Mouse (Mus musculus): ENCODE measurements around the gene Ifi35. TPM values are rescaled to one million over a fixed set of nuclear protein-coding genes. Genes with fewer than 3 reads are reported as not detected.
"Not testable (repeated sequence)": the region's sequence is repeated elsewhere in the genome, so short reads cannot be mapped to it uniquely, and the experiment has no call there.

The Ifi35 gene
- polyA plus RNA-seq, 1 experiment from 2014 or later: 2.7 TPM

DNA sequence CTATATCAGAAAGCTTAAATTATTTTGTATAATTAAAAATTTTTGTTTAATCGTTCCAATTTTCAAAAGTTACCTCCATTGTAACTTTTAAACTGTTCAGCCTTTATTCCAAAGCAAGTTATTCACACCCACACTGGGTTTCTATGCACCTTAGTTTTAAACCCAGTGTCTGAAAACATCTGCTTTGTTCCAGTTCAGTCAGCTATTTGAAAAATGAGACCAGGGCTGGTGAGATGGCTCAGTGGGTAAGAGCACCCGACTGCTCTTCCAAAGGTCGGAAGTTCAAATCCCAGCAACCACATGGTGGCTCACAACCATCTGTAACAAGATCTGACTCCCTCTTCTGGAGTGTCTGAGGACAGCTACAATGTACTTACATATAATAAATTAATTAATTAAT is 10.2 kb upstream of the Ifi35 start:
- not testable (repeated sequence) for ATAC-seq (replicated peaks; ENCODE audit: insufficient number of reproducible peaks, low FRiP score, low TSS enrichment, low read depth)

DNA sequence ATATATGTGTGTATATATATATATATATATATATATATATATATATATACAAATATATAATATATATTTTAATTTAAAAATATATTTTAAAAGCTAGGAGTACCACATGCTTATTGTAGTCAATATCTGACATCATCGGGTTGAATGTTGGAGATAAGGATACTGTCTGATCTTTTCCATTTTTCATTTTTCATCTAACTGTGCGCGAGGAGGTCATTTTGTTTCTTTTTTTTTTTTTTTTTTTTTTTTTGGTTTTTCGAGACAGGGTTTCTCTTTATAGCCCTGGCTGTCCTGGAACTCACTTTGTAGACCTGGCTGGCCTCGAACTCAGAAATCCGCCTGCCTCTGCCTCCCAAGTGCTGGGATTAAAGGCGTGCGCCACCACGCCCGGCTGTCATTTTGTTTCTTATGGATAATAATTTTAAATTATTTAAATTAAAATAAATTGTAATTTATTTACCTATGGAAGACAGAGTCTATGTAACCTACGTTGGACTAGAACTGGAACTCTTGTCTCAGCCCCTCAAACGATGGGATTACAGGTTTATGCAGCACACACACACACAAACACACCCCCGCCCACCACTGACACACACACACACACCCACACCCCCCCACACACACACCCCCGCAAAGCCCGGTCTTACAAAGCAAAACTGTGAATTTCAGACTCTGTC is 6.6 kb upstream of the Ifi35 start:
- not testable (repeated sequence) for H3K36me3 ChIP-seq (replicated peaks; ENCODE audit: control insufficient read depth, insufficient read depth, low read depth, low read length); H3K27ac ChIP-seq (replicated peaks; ENCODE audit: low read depth, low read length); H3K4me1 ChIP-seq (ENCODE audit: control insufficient read depth, insufficient read depth, low read length); H3K9ac ChIP-seq (replicated peaks; ENCODE audit: low read length); H3K9me3 ChIP-seq (replicated peaks; ENCODE audit: control insufficient read depth, low read length); H3K27me3 ChIP-seq (ENCODE audit: control insufficient read depth, insufficient read depth, low read length); DNase-seq (ENCODE audit: low spot score)
- Histone ChIP-seq H3K4me2 (ENCODE audit: low read depth, low read length) (peak overlapping the region; percentile 1), H3K4me3 (ENCODE audit: low read depth, low read length) (peak overlapping the region; percentile 88)
- peak; percentile 31; the same call in 1 of the 2 replicates for ATAC-seq (replicated peaks; ENCODE audit: insufficient number of reproducible peaks, low FRiP score, low TSS enrichment, low read depth)
- 38% methylated on average over 15 of the region's 15 CpGs for WGBS

More for the DNA sequence above, 10.2 kb upstream of the Ifi35 start:
- H3K9me3 ChIP-seq (replicated peaks; ENCODE audit: control insufficient read depth, low read length); DNase-seq (ENCODE audit: low spot score); H3K4me3 ChIP-seq (ENCODE audit: low read depth, low read length); H3K36me3 ChIP-seq (replicated peaks; ENCODE audit: control insufficient read depth, insufficient read depth, low read depth, low read length); H3K27me3 ChIP-seq (ENCODE audit: control insufficient read depth, insufficient read depth, low read length); H3K4me2 ChIP-seq (ENCODE audit: low read depth, low read length); H3K27ac ChIP-seq (replicated peaks; ENCODE audit: low read depth, low read length); H3K9ac ChIP-seq (replicated peaks; ENCODE audit: low read length); H3K4me1 ChIP-seq (ENCODE audit: control insufficient read depth, insufficient read depth, low read length): not testable (repeated sequence)
- 53% methylated on average over 3 of the region's 3 CpGs for WGBS

DNA sequence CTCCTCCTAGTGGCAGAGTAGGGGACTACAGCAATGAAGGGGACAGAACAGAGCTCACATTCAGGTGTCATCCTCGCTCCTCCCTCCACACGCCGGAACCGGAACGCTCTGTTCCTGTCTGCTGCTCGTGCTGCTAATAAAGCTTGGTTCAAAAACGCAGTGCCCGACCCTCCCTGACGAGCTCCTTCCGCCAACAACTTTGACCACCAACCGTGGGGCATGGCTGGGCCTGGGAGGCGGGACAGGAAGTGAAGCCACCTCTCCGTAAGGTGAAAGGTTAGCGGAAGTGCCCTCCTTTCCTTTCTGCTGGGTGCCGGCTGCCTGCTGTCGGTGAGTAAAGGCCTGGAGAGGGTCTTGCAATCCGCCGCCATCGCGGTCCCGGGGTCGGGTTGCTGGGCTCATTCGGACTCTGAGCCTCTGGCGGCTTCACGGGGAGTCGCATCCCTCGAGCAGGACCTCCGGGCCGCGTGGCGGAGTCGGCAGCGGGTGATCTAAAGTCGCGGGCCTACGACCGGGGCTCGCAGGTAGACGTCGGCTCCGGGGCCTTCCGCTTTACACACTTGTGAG is 6.0 kb upstream of the Ifi35 start, which contains the start of gene Rpl27:
Rpl27 (plus strand) TSS at position 172 of the 567 bp plus-strand sequence.
- Histone ChIP-seq H3K27ac (replicated peaks; ENCODE audit: low read depth, low read length) (peak within 1 kb of the TSS; percentile 79), H3K4me1 (ENCODE audit: control insufficient read depth, insufficient read depth, low read length) (no peaks in the 10 kb centered on the region), H3K9ac (replicated peaks; ENCODE audit: low read length) (peak within 1 kb of the TSS; percentile 96), H3K4me2 (ENCODE audit: low read depth, low read length) (peak within 1 kb of the TSS; percentile 84), H3K4me3 (ENCODE audit: low read depth, low read length) (peak within 1 kb of the TSS; percentile 88), H3K9me3 (replicated peaks; ENCODE audit: control insufficient read depth, low read length) (no peaks in the 10 kb centered on the region), H3K36me3 (replicated peaks; ENCODE audit: control insufficient read depth, insufficient read depth, low read depth, low read length) (peaks cover 7% of the 10 kb centered on the region), H3K27me3 (ENCODE audit: control insufficient read depth, insufficient read depth, low read length) (no peaks in the 10 kb centered on the region)
- ATAC-seq (replicated peaks; ENCODE audit: insufficient number of reproducible peaks, low FRiP score, low TSS enrichment, low read depth) (peak; percentile 99), DNase-seq (ENCODE audit: low spot score) (peak; percentile 99)
- under 1% methylated on average over 42 of the region's 42 CpGs for WGBS

DNA sequence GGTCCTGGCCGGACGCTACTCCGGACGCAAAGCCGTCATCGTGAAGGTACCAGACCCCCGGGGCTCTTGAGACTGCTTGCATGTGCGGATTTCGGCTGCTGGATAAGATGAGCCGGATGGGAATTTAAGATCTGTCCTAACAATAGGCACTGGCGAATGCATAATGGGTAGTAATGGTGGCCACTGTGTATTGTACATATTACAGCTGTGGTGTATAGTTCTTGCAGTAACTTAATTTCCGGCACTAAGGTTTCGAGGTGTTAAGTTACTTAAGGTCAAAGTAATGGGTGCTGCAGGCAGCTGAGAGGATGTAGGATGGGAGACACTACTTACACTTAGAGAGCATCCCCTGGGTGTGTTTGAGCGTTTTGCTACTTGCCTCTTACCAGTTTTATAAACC is 5.4 kb upstream of the Ifi35 start:
- Histone ChIP-seq H3K27me3 (ENCODE audit: control insufficient read depth, insufficient read depth, low read length) (no peaks in the 10 kb centered on the region), H3K4me1 (ENCODE audit: control insufficient read depth, insufficient read depth, low read length) (no peaks in the 10 kb centered on the region), H3K9ac (replicated peaks; ENCODE audit: low read length) (peak overlapping the region; percentile 96), H3K9me3 (replicated peaks; ENCODE audit: control insufficient read depth, low read length) (no peaks in the 10 kb centered on the region), H3K4me2 (ENCODE audit: low read depth, low read length) (peak overlapping the region; percentile 84), H3K4me3 (ENCODE audit: low read depth, low read length) (peak overlapping the region; percentile 88), H3K36me3 (replicated peaks; ENCODE audit: control insufficient read depth, insufficient read depth, low read depth, low read length) (peaks cover 7% of the 10 kb centered on the region), H3K27ac (replicated peaks; ENCODE audit: low read depth, low read length) (peak overlapping the region; percentile 79)
- ATAC-seq (replicated peaks; ENCODE audit: insufficient number of reproducible peaks, low FRiP score, low TSS enrichment, low read depth) (peak; percentile 3; the same call in 1 of the 2 replicates), DNase-seq (ENCODE audit: low spot score) (no peak)
- WGBS: 1% methylated on average over 14 of the region's 14 CpGs

DNA sequence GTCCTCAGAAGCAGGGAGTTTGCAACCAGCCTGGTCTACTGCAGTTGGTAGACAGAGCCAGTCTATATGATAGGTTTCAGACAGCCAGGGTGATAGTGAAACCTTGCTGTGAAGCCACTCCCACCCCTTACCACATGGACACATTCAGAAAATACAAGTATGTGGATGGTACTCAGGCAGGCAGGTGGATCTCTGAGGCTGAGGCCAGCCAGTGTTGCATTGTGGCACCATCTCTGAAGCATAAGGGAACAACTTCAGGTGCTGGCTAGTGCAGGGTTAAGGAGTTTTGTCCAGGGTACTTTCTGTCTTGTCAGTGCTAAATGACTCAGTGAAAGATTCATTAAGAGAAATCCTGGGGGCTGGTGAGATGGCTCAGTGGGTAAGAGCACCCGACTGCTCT is 1.9 kb upstream of the Ifi35 start:
- no peak overlapping the region for H3K27ac ChIP-seq (replicated peaks; ENCODE audit: low read depth, low read length)
- DNase-seq (ENCODE audit: low spot score) (no peak), ATAC-seq (replicated peaks; ENCODE audit: insufficient number of reproducible peaks, low FRiP score, low TSS enrichment, low read depth) (no peak)
- H3K36me3 ChIP-seq (replicated peaks; ENCODE audit: control insufficient read depth, insufficient read depth, low read depth, low read length): peaks cover 7% of the 10 kb centered on the region
- no peak overlapping the region for H3K9ac ChIP-seq (replicated peaks; ENCODE audit: low read length)
- H3K27me3 ChIP-seq (ENCODE audit: control insufficient read depth, insufficient read depth, low read length): no peaks in the 10 kb centered on the region
- no peak overlapping the region for H3K4me2 ChIP-seq (ENCODE audit: low read depth, low read length)
- H3K9me3 ChIP-seq (replicated peaks; ENCODE audit: control insufficient read depth, low read length): no peaks in the 10 kb centered on the region
- no peaks in the 10 kb centered on the region for H3K4me1 ChIP-seq (ENCODE audit: control insufficient read depth, insufficient read depth, low read length)
- 79% methylated on average over 1 of the region's 1 CpGs for WGBS
- H3K4me3 ChIP-seq (ENCODE audit: low read depth, low read length): no peak overlapping the region

DNA sequence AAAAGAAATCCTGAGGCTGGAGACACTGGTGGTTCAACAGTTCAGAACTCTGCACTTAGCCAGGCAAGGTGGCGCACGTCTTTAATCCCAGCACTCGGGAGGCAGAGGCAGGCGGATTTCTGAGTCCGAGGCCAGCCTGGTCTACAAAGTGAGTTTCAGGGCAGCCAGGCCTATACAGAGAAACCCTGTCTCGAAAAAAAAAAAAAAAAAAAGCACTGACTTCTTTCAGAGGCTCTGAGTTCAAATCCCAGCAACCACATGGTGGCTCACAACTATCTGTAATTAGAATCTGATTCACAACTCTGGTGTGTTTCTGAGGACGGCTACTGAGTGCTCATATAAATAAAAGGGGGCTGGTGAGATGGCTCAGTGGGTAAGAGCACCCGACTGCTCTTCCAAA is 1.3 kb upstream of the Ifi35 start:
- not testable (repeated sequence) for H3K27me3 ChIP-seq (ENCODE audit: control insufficient read depth, insufficient read depth, low read length); H3K9me3 ChIP-seq (replicated peaks; ENCODE audit: control insufficient read depth, low read length); DNase-seq (ENCODE audit: low spot score); H3K4me2 ChIP-seq (ENCODE audit: low read depth, low read length); H3K4me3 ChIP-seq (ENCODE audit: low read depth, low read length); H3K36me3 ChIP-seq (replicated peaks; ENCODE audit: control insufficient read depth, insufficient read depth, low read depth, low read length); H3K27ac ChIP-seq (replicated peaks; ENCODE audit: low read depth, low read length); H3K4me1 ChIP-seq (ENCODE audit: control insufficient read depth, insufficient read depth, low read length); H3K9ac ChIP-seq (replicated peaks; ENCODE audit: low read length); ATAC-seq (replicated peaks; ENCODE audit: insufficient number of reproducible peaks, low FRiP score, low TSS enrichment, low read depth)
- 92% methylated on average over 8 of the region's 8 CpGs for WGBS

DNA sequence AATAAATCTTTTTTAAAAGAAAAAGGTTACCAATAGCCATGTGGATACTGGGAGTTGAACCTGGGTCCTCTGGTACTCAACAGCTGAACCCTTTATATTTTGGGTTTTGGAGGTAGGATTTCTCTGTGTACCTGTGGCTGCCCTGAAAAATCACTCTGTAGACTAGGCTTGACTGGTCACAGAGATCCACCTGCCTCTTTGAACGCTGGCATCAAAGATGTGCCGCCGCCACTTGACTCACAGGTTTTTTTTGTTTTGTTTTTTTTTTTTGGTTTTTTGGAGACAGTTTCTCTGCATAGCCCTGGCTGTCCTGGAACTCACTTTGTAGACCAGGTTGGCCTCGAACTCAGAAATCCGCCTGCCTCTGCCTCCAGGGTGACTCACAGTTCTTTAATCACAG is 421 bp upstream of the Ifi35 start:
- Histone ChIP-seq H3K27ac (replicated peaks; ENCODE audit: low read depth, low read length) (no peak overlapping the region), H3K9me3 (replicated peaks; ENCODE audit: control insufficient read depth, low read length) (no peaks in the 10 kb centered on the region), H3K4me2 (ENCODE audit: low read depth, low read length) (no peak overlapping the region), H3K4me3 (ENCODE audit: low read depth, low read length) (no peak overlapping the region), H3K27me3 (ENCODE audit: control insufficient read depth, insufficient read depth, low read length) (no peaks in the 10 kb centered on the region), H3K4me1 (ENCODE audit: control insufficient read depth, insufficient read depth, low read length) (no peaks in the 10 kb centered on the region), H3K9ac (replicated peaks; ENCODE audit: low read length) (no peak overlapping the region), H3K36me3 (replicated peaks; ENCODE audit: control insufficient read depth, insufficient read depth, low read depth, low read length) (peaks cover 7% of the 10 kb centered on the region)
- DNase-seq (ENCODE audit: low spot score): no peak
- ATAC-seq (replicated peaks; ENCODE audit: insufficient number of reproducible peaks, low FRiP score, low TSS enrichment, low read depth): no peak
- WGBS: 87% methylated on average over 5 of the region's 5 CpGs

DNA sequence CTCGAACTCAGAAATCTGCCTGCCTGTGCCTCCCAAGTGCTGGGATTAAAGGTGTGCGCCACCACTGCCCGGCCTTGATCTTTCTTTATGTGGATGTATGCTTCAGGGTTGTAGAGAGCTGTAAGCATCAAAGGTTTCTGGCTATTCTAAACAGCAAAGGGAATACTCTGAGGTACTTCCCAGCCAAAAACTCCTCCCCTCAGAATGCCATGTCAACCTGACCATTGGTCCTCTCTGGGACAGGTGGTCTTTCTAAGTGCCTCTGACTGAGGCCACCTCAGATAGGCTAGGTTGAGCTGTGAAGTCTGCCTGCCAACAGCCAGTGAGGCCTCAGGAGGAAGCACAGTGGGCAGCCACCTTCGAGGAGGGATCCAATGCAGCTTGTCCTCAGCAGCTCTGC is 692 bp downstream of the Ifi35 start:
- H3K36me3 ChIP-seq (replicated peaks; ENCODE audit: control insufficient read depth, insufficient read depth, low read depth, low read length): peaks cover 7% of the 10 kb centered on the region
- H3K9ac ChIP-seq (replicated peaks; ENCODE audit: low read length): no peak overlapping the region
- no peak overlapping the region for H3K27ac ChIP-seq (replicated peaks; ENCODE audit: low read depth, low read length)
- no peaks in the 10 kb centered on the region for H3K27me3 ChIP-seq (ENCODE audit: control insufficient read depth, insufficient read depth, low read length)
- no peak overlapping the region for H3K4me3 ChIP-seq (ENCODE audit: low read depth, low read length)
- H3K4me2 ChIP-seq (ENCODE audit: low read depth, low read length): no peak overlapping the region
- no peaks in the 10 kb centered on the region for H3K9me3 ChIP-seq (replicated peaks; ENCODE audit: control insufficient read depth, low read length)
- WGBS: 83% methylated on average over 4 of the region's 4 CpGs
- ATAC-seq (replicated peaks; ENCODE audit: insufficient number of reproducible peaks, low FRiP score, low TSS enrichment, low read depth): no peak
- no peaks in the 10 kb centered on the region for H3K4me1 ChIP-seq (ENCODE audit: control insufficient read depth, insufficient read depth, low read length)
- no peak for DNase-seq (ENCODE audit: low spot score)
